Mouse (Mus musculus): Measurements from ENCODE around the gene Mrpl42. TPM values are rescaled to one million over a fixed set of nuclear protein-coding genes. Genes with fewer than 3 reads are reported as not detected.

The Mrpl42 gene
- polyA plus RNA-seq, 1 experiment from 2014 or later, result 401 TPM

- H3K4me2 ChIP-seq (replicated peaks), result no peak overlapping the region
- 72% methylated on average over 4 of the region's 4 CpGs for WGBS
- H3K4me1 ChIP-seq (replicated peaks), result no peaks in the 10 kb centered on the region
- H3K27me3 ChIP-seq (replicated peaks), result no peaks in the 10 kb centered on the region
- ATAC-seq, result no peak
- no peaks in the 10 kb centered on the region for H3K36me3 ChIP-seq
- H3K27ac ChIP-seq, result no peak overlapping the region
- no peaks in the 10 kb centered on the region for H3K9me3 ChIP-seq
- no peak overlapping the region for H3K9ac ChIP-seq
- no peak overlapping the region for H3K4me3 ChIP-seq (replicated peaks)
Measured at GRCm38 (mm10) chr10:95442334-95442733, 59.4 kb downstream of the Mrpl42 start.

GRCm38 (mm10) chr10:95440566-95440965 is 61.2 kb downstream of the Mrpl42 start:
- no peaks in the 10 kb centered on the region for H3K36me3 ChIP-seq
- no peak overlapping the region for H3K4me2 ChIP-seq (replicated peaks)
- no peaks in the 10 kb centered on the region for H3K4me1 ChIP-seq (replicated peaks)
- no peak for ATAC-seq
- no peaks in the 10 kb centered on the region for H3K27me3 ChIP-seq (replicated peaks)
- no peaks in the 10 kb centered on the region for H3K9me3 ChIP-seq
- 55% methylated on average over 2 of the region's 2 CpGs for WGBS
- H3K4me3 ChIP-seq (replicated peaks), result no peak overlapping the region
- no peak overlapping the region for H3K27ac ChIP-seq
- no peak overlapping the region for H3K9ac ChIP-seq

GRCm38 (mm10) chr10:95439718-95440339 is 61.9 kb downstream of the Mrpl42 start:
- Histone ChIP-seq H3K9me3 (no peaks in the 10 kb centered on the region), H3K4me1 (replicated peaks) (no peaks in the 10 kb centered on the region), H3K9ac (no peak overlapping the region), H3K36me3 (no peaks in the 10 kb centered on the region), H3K27ac (no peak overlapping the region), H3K4me2 (replicated peaks) (no peak overlapping the region), H3K27me3 (replicated peaks) (no peaks in the 10 kb centered on the region), H3K4me3 (replicated peaks) (no peak overlapping the region)
- no peak for ATAC-seq
- WGBS, result 79% methylated on average over 10 of the region's 10 CpGs

GRCm38 (mm10) chr10:95438941-95439340 is 62.8 kb downstream of the Mrpl42 start:
- Histone ChIP-seq H3K4me2 (replicated peaks) (no peak overlapping the region), H3K4me3 (replicated peaks) (no peak overlapping the region)
- ATAC-seq, result no peak

More at GRCm38 (mm10) chr10:95438941-95439340, 62.8 kb downstream of the Mrpl42 start:
- 22% methylated on average over 11 of the region's 11 CpGs for WGBS
- Histone ChIP-seq H3K27me3 (replicated peaks) (no peaks in the 10 kb centered on the region), H3K9ac (no peak overlapping the region), H3K4me1 (replicated peaks) (no peaks in the 10 kb centered on the region), H3K27ac (no peak overlapping the region), H3K36me3 (no peaks in the 10 kb centered on the region), H3K9me3 (no peaks in the 10 kb centered on the region)

Other genes with a start within 250 kb of the Mrpl42 start
- gene Cradd, start 177.8 kb downstream of the Mrpl42 start, polyA plus RNA-seq (2015; fragmentation: Nextera tagmentation; extraction: Ambion mirVana), result 10.8 and 11.2 TPM in 2 replicates
- gene Socs2, start 84.8 kb downstream of the Mrpl42 start, polyA plus RNA-seq (2015; fragmentation: Nextera tagmentation; extraction: Ambion mirVana), result 76.9 and 78.3 TPM in 2 replicates
- 299 and 308 TPM in 2 replicates for gene Ube2n, start 13.2 kb upstream of the Mrpl42 start, polyA plus RNA-seq (2015; fragmentation: Nextera tagmentation; extraction: Ambion mirVana)
- gene Nudt4, start 62.2 kb upstream of the Mrpl42 start, polyA plus RNA-seq (2015; fragmentation: Nextera tagmentation; extraction: Ambion mirVana), result 59.6 and 62.7 TPM in 2 replicates
- not detected in 2 replicates for gene Anapc15-ps, start 171.5 kb upstream of the Mrpl42 start, polyA plus RNA-seq (2015; fragmentation: Nextera tagmentation; extraction: Ambion mirVana)

Data from intestine, embryonic 15.5 days (tissue).